Mouse (Mus musculus) liver, postnatal 0 days (tissue): ENCODE measurements at regions not wholly inside any gene's neighbourhood (a gene's known extent, or its start where the extent isn't known, plus 50 kb on each side); places are given as distances from the start of the nearest gene placed in this dataset.

Experiments used
- ATAC-seq: fragments of 200-750 bp; cut with Nextera tagmentation; 2 replicates; pipeline ENCODE4 v1.8.0; 2017; ENCODE audit warnings: mild to moderate bottlenecking, moderate library complexity
- DNase-seq: peaks from one replicate; pipeline ENCODE4 v3.0.0-alpha.2; 2016
- H3K27ac ChIP-seq: fragments of 300-500 bp; sonication (generic); 2 replicates; pipeline ENCODE4 v1.5.1; 2014; ENCODE audit warnings: antibody characterized with exemption, moderate library complexity, mild to moderate bottlenecking, low read depth
- H3K27me3 ChIP-seq: fragments of 300-500 bp; sonication (generic); 2 replicates; pipeline ENCODE4 v1.6.1; 2014; ENCODE audit warnings: low read length, control low read depth, mixed read lengths; ENCODE audit not compliant: insufficient read depth
- H3K36me3 ChIP-seq: fragments of 300-500 bp; sonication (generic); replicated peaks from 2 replicates; pipeline ENCODE4 v1.6.1; 2014; ENCODE audit warnings: mild to moderate bottlenecking, control low read depth, low read length, moderate library complexity, mixed read lengths; ENCODE audit not compliant: insufficient read depth
- H3K4me1 ChIP-seq: fragments of 300-500 bp; sonication (generic); 2 replicates; pipeline ENCODE4 v1.6.1; 2014; ENCODE audit warnings: antibody characterized with exemption, mild to moderate bottlenecking, control low read depth; ENCODE audit not compliant: insufficient read depth
- H3K4me2 ChIP-seq: fragments of 300-500 bp; sonication (generic); 2 replicates; pipeline ENCODE4 v1.6.1; 2014; ENCODE audit warnings: low read depth, mild to moderate bottlenecking, low read length, moderate library complexity, mixed read lengths
- H3K4me3 ChIP-seq: fragments of 300-500 bp; sonication (generic); 2 replicates; pipeline ENCODE4 v1.5.1; 2014; ENCODE audit warnings: low read depth, low read length
- H3K9ac ChIP-seq: fragments of 300-500 bp; sonication (generic); replicated peaks from 2 replicates; pipeline ENCODE4 v1.6.1; 2014; ENCODE audit warnings: mild to moderate bottlenecking, moderate library complexity
- H3K9me3 ChIP-seq: fragments of 300-500 bp; sonication (generic); 2 replicates; pipeline ENCODE4 v1.6.1; 2016; ENCODE audit warnings: mild to moderate bottlenecking, control low read depth, low read length, mixed read lengths
- CTCF ChIP-seq: sonication (generic); IDR thresholded peaks from 2 replicates; pipeline ENCODE4 v1.5.1; 2016; ENCODE audit warnings: antibody characterized with exemption, low read depth
- EP300 ChIP-seq: IDR thresholded peaks from 2 replicates; pipeline ENCODE4 v1.6.1; 2016; ENCODE audit warnings: antibody characterized with exemption, low read depth, mild to moderate bottlenecking
- WGBS: fragments of 180-500 bp; shearing (Covaris S2); extraction: QIAGEN DNeasy Blood & Tissue Kit; methylation state at CpG from one replicate; pipeline ENCODE4 v1.1.7; 2014; ENCODE audit not compliant: insufficient replicate concordance; 5-methylcytosine and 5-hydroxymethylcytosine counted together

DNA sequence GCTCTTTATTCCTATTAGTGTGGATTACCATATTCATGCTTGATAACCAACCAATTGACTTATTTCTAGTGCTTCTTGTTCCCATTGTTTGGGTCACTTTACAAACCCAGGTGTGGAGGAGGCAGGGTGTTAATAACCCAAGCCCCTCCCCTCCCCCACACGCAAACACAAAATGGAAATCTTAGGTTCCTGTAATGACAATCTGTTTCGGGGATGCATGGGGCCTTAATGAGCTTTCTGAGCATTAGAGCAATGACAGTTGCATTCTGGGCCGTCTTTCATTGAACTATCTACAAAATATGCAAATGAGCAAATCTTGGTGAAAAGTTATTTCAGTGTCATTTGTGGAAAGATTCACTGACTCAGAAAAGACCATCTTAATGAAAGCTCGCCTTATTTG lies 225.9 kb downstream of the Zfp326 start:
- no peaks in the 10 kb centered on the region for H3K27me3 ChIP-seq
- no peaks in the 10 kb centered on the region for H3K36me3 ChIP-seq
- H3K9ac ChIP-seq = no peak overlapping the region
- no peak for DNase-seq
- H3K9me3 ChIP-seq = no peaks in the 10 kb centered on the region
- no peak for ATAC-seq
- TF ChIP-seq EP300 (no peak), CTCF (no peak)
- WGBS = 77% methylated on average over 4 of the region's 4 CpGs
- no peak overlapping the region for H3K27ac ChIP-seq
- no peak overlapping the region for H3K4me2 ChIP-seq
- no peak overlapping the region for H3K4me3 ChIP-seq
- H3K4me1 ChIP-seq = no peaks in the 10 kb centered on the region

DNA sequence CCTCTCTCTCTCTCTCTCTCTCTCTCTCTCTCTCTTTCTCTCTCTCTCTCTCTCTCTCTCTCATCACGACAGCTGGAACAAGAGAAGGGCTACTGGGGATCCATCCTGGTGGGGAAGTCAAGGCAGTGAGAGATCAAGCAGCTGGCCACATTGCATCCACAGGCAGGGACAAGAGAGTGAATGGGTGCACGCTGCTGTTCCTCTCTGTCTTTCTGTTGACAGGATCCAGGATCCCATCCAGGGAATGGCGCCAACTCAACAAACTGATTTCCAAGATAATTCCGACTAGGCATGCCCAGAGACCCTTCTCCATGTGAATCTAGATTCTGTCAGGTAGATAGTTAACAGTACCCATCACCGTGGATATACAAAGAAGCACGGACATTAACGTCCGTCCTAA lies 222.5 kb downstream of the Zfp326 start:
- no peak overlapping the region for H3K9ac ChIP-seq
- no peaks in the 10 kb centered on the region for H3K27me3 ChIP-seq
- H3K4me1 ChIP-seq = no peaks in the 10 kb centered on the region
- no peaks in the 10 kb centered on the region for H3K36me3 ChIP-seq
- no peak overlapping the region for H3K4me3 ChIP-seq
- H3K9me3 ChIP-seq = no peaks in the 10 kb centered on the region
- H3K4me2 ChIP-seq = no peak overlapping the region
- H3K27ac ChIP-seq = no peak overlapping the region
- TF ChIP-seq EP300 (no peak), CTCF (no peak)
- DNase-seq (no peak), ATAC-seq (no peak)
- WGBS = 77% methylated on average over 8 of the region's 8 CpGs

DNA sequence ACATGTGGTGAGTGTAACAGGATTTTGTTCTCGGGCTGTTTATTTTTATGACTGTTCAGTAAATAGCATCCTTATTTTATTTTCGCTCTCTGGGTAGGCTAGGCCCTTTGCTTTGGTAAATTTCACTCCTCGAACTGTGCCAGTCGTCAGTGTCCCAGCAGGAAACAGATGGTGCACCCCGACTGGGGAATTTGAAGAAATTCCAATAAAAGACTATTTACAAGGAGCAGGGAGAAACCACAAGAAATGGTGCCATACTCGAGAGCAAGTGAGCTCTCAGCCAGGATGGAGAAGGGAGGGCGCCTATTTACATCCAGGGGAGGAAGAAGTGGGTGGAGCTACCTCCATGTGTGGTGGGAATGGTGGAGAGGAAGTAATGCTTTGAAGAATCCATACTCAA lies 213.0 kb downstream of the Zfp326 start:
- 57% methylated on average over 7 of the region's 7 CpGs for WGBS
- H3K36me3 ChIP-seq = no peaks in the 10 kb centered on the region
- H3K4me2 ChIP-seq = no peak overlapping the region
- no peaks in the 10 kb centered on the region for H3K9me3 ChIP-seq
- H3K27me3 ChIP-seq = no peaks in the 10 kb centered on the region
- ATAC-seq (no peak), DNase-seq (no peak)
- no peak for TF ChIP-seq CTCF
- no peak for TF ChIP-seq EP300
- no peak overlapping the region for H3K27ac ChIP-seq
- no peak overlapping the region for H3K4me3 ChIP-seq
- no peaks in the 10 kb centered on the region for H3K4me1 ChIP-seq
- no peak overlapping the region for H3K9ac ChIP-seq

DNA sequence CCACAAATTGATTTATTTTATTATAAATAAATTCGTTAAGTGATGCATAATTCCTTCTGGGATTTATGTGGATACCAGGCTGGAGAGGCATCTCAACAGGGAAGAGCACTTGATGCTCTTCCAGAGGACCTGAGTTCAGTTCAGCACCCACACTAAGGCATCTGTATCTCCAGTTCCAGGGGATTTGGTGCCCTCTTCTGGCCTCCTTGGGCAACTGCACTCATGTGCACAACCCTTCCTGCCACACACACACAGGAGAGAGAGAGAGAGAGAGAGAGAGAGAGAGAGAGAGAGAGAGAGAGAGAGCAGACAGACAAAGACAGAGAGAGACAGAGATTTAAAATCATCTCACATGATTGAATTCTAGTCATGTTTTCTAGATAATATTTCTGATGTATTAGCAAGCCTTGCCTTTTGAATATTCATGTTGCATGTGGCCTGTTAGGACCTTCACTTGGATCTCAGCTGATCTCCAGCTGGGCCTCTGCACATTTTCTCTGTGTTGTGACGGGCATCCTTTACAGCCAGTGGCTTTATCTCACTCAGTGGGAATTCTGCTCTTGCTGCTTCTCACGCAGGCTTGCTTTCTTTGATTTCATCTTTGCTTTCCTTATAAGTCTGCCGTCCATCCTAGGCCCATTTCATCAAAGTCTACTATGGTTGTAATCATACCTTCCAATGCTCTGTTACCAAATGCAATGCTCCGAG lies 212.3 kb downstream of the Zfp326 start:
- no peaks in the 10 kb centered on the region for H3K9me3 ChIP-seq
- no peak for ATAC-seq
- no peak for DNase-seq
- TF ChIP-seq EP300 (no peak), CTCF (no peak)
- no peaks in the 10 kb centered on the region for H3K27me3 ChIP-seq
- no peak overlapping the region for H3K4me3 ChIP-seq
- H3K27ac ChIP-seq = no peak overlapping the region
- no peak overlapping the region for H3K4me2 ChIP-seq
- H3K4me1 ChIP-seq = no peaks in the 10 kb centered on the region
- no peak overlapping the region for H3K9ac ChIP-seq
- WGBS = 79% methylated on average over 5 of the region's 5 CpGs
- no peaks in the 10 kb centered on the region for H3K36me3 ChIP-seq

DNA sequence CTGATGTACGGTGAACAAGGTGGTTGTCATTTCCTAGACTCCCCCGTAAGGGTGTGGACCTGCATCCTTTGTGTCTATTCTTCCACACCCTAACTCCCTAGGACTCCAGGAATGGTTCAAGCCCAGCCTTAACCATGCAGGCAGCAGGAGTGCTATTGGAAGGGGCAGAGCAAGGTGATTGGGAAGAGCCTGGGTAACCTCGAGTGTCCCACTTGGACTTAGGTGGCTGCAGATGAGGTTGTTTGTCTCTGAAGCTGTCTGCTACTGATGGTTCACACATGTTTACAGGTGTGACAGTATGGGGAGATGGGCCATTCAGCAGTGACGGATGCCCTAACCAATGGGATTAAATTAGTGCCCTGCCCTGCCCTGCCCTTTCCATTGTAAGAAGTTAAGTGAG lies 207.4 kb downstream of the Zfp326 start:
- no peak overlapping the region for H3K4me2 ChIP-seq
- H3K9ac ChIP-seq = no peak overlapping the region
- 70% methylated on average over 4 of the region's 4 CpGs for WGBS
- H3K27ac ChIP-seq = no peak overlapping the region
- H3K4me3 ChIP-seq = no peak overlapping the region
- no peaks in the 10 kb centered on the region for H3K4me1 ChIP-seq
- H3K27me3 ChIP-seq = no peaks in the 10 kb centered on the region
- H3K9me3 ChIP-seq = no peaks in the 10 kb centered on the region
- no peak for DNase-seq
- no peak for TF ChIP-seq CTCF
- no peak for TF ChIP-seq EP300
- H3K36me3 ChIP-seq = no peaks in the 10 kb centered on the region
- no peak for ATAC-seq

DNA sequence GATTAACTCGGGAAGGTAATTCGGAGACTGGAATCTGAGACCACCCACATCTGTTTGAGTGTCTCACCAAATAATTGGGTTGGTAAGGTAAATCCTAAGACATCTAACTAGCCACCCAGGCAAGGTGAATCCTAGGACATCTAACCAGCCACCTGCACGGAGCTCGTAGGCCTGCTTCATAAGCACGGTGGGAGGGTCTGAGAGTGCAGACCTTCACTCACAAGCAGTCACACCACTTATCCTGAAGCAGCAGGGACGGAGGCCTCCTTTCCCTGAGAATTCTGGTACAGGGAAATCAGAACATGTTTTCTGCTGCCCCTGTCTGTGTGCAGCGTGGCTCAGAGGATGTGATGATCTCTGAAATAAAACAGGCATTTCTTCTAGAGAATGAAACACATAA lies 206.5 kb downstream of the Zfp326 start:
- ATAC-seq = no peak
- no peaks in the 10 kb centered on the region for H3K36me3 ChIP-seq
- TF ChIP-seq EP300 (no peak), CTCF (no peak)
- no peak overlapping the region for H3K9ac ChIP-seq
- H3K4me1 ChIP-seq = no peaks in the 10 kb centered on the region
- H3K4me3 ChIP-seq = no peak overlapping the region
- no peak overlapping the region for H3K27ac ChIP-seq
- 59% methylated on average over 7 of the region's 7 CpGs for WGBS
- no peaks in the 10 kb centered on the region for H3K27me3 ChIP-seq
- no peak for DNase-seq
- H3K9me3 ChIP-seq = no peaks in the 10 kb centered on the region
- no peak overlapping the region for H3K4me2 ChIP-seq

DNA sequence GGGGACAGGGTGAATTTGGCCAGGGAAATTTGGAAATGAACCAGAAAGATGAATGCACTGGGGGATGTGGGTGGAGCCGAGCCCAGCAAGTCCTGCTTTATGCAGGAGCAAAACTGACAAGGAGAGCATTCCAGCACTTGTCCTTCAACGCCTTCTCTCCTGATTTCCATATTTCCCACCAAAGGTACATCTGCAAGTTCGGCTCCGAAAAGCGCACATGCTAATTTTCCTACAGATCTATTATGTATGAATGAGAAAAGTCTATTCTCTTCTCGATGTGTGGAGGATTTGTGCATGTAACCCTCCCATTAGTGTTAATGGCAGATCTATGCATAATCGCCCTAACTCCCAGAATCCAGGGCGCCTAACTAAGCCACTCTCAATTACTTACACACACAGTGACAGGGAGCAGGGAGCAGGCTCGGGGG lies 190.8 kb downstream of the Zfp326 start:
- Histone ChIP-seq H3K9me3 (no peaks in the 10 kb centered on the region), H3K36me3 (no peaks in the 10 kb centered on the region), H3K4me3 (no peak overlapping the region), H3K4me2 (no peak overlapping the region), H3K27me3 (no peaks in the 10 kb centered on the region), H3K27ac (no peak overlapping the region), H3K4me1 (no peaks in the 10 kb centered on the region), H3K9ac (no peak overlapping the region)
- 74% methylated on average over 9 of the region's 9 CpGs for WGBS
- ATAC-seq (no peak), DNase-seq (no peak)
- TF ChIP-seq CTCF (no peak), EP300 (no peak)
